Mouse (Mus musculus) kidney, postnatal 25 days (tissue): Measurements from ENCODE around the gene Rbm38.
A peak's percentile ranks its signal among the peaks of the same experiment; 100 is the strongest.

Experiments
- DNase-seq, 2 experiments: peaks; one replicate each; pipeline ENCODE4 v3.0.0; 2021; ENCODE audit warnings: mixed read lengths in 2 of 2

The Rbm38 gene

GRCm38 (mm10) chr2:173061443-173062351 lies 41.4 kb downstream of the Rbm38 start:
- no peak for DNase-seq

DNA sequence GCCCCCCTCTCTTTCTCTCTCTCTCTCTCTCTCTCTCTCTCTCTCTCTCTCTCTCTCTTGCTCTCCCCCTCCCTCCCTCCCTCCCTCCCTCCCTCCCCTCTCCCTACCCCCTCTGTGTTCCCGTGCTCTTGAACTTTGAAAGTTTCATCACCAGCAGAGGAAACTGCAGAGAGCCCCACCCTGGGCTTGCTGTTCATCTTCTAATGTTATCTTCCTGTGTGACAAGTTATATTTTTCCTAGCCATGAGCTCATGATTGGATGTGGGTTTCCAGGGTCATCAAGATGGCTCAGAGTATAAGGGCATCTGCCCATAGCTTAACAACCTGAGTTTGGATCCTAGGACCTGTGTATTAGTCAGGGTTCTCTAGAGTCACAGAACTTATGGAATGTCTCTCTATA lies 42.9 kb downstream of the Rbm38 start:
- DNase-seq = no peak

DNA sequence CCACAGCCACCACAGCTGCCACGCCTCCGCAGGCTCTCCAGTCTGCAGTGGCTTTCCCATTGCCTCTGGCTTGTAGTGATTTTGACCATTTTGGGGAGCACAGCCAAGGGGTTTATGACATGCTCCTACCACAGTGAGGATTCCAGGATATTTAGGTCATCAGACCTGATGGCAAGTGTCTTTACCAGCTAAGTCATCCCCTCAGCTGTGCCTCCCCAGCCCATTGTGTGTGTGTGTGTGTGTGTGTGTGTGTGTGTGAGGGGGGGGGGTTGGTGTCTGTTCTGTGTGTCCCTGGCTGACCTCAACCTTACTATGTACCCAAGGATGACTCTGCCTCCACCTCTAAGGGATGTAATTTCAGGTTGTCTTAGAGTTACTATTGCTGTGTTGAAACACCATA lies 44.6 kb downstream of the Rbm38 start:
- DNase-seq = no peak

DNA sequence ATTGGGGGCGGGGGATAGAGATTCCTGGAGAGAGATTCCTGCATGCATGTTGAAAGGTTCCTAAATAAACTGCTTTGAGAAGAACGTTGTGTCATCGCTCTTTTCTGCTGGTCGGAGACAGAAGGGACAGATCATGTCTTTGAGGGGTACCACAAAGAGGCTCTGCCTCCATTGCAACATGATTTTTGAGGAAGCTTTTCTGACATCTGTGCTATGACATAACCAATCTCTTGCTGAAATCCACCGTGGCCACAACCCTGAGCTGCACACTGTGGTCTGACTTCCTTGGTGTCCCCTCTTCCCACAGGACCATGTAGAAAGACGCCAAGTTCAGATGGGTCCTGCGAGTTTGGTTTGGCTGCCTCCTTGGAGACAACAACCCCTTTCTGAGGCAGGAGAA lies 52.6 kb downstream of the Rbm38 start:
- no peak for DNase-seq

DNA sequence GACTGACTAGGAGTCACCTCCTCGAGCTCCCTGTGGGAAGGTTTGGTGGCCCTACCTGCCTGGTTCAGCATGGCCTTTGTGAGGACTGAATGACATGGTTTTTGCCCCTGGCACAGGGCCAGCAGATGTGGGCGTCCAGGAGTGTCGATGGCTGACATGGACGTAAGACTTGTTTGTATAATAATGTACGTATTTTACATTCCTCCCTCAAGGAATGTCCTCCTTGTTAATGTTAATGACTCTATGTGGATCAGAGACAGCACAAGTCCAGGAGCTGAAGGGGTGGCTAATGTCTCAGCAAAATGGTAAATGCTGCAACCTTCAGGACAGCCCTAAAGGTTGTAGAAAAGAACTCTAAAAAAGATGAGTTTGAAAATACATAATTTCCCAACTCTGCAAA lies 53.4 kb downstream of the Rbm38 start:
- DNase-seq = no peak

DNA sequence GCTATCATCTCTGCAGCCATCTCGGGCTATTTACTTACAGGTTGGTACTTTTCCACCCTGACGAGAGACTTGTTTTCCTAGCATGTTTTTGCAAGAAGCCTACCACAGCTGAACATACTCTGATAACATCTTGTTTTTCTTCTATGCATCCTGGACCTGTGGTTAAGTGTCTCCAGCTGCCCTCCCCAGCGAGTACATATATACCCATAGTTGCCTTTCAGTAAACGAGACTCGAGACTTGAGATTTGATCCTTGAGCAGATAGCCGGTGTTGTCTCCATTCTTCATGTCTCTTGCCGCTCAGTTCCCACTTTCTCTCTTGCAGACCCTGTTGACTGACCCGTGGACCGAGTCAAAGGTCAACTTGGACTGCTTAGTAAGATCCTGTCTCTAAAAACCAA lies 56.6 kb downstream of the Rbm38 start:
- DNase-seq = no peak

GRCm38 (mm10) chr2:173079766-173080549 lies 59.7 kb downstream of the Rbm38 start:
- DNase-seq = no peak

DNA sequence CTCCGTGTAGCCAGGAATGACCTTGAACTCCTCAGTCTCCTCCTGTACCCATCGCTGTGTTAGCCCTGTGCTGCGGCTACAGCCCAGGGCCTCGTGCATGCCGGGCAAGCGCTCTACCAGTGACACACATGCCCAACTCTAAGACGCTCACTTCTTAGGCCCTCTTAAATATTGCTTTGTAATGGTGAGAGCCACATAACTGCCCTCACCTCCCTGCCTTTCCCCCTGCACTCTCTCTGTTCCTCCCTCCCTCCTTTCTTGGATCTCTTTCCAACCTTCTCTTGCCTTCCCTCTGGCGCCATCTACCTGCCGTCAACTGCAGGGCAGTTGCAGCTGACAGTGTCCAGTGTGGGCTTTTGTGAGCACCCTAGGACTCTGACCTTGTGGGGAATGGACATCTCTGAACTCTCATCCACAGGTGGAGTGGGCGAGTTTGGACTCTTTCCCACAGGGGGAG lies 60.5 kb downstream of the Rbm38 start:
- peak; percentile 86 to 89 for DNase-seq

DNA sequence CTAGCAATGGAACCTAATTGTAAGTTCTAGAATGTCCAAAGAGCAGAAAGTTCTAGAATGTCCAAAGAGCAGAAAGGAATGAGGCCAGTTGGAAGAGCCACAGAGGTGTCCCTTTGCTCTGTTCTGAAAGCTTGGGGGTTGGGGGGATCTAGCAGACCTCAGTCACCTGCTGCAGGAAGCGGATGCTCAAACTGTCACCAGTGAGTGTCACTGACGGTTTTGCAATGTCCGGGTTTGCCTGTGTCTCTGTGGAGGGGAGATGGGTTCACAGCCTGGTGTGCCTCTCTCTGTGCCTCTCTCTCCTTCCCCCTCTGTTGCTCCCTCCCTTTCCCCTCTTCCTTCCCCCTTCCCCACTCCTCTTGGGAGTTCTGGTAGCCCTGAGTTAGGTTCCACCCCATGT lies 62.4 kb downstream of the Rbm38 start:
- DNase-seq = no peak

DNA sequence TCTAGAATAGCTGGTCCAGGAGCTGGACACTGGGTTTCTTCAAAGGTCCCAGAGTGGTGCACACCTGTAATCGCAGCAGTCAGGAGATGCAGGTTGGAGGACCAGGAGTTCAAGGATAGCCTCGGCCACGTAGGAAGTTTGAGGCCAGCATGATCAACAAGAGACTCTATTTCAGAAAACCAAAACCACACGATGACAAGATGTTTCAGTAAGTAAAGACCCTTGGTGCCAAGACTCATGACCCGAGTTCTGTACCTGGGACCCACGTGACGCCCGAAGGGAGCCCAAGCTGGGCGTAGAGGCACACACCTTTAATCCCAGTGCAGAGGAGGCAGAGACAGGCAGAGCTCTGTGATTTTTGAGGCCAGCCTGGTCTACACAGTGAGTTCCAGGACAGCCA lies 62.8 kb downstream of the Rbm38 start:
- DNase-seq = no peak

- DNase-seq = no peak
Measured at GRCm38 (mm10) chr2:173083712-173084475, 63.6 kb downstream of the Rbm38 start.
